Mouse (Mus musculus) retina, postnatal 1 day (tissue): ENCODE measurements around the gene Cenpn.

Experiments used
- DNase-seq: peaks from one replicate; pipeline ENCODE4 v3.0.0-alpha.2; 2012

Cenpn gene

GRCm38 (mm10) chr8:116943161-116943554 lies 21.6 kb downstream of the Cenpn start, which contains the start of gene Atmin:
Gene Atmin (plus strand): TSS chr8:116943393.
- peak; percentile 91 for DNase-seq

GRCm38 (mm10) chr8:116943555-116944384 lies 22.2 kb downstream of the Cenpn start:
- DNase-seq, result peak; percentile 34

DNA sequence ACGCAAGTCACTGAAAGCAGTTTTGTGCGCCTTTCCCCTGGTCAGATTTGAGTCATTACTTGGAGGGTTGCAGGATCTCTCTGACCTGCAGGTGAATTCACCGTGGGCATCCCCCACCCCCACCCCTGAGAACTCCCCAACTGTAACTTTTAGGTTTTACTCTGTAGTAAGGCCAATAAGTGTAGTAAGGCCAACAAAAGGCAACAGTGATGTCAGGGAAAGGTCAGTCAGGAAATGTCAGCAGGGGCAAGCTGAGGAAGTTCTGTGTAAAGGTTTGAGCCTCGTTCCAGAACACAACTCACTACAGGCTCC lies 22.8 kb downstream of the Cenpn start:
- DNase-seq, result no peak

- no peak for DNase-seq
These were observed 23.8 kb downstream of the Cenpn start for GRCm38 (mm10) chr8:116945169-116945910.

DNA sequence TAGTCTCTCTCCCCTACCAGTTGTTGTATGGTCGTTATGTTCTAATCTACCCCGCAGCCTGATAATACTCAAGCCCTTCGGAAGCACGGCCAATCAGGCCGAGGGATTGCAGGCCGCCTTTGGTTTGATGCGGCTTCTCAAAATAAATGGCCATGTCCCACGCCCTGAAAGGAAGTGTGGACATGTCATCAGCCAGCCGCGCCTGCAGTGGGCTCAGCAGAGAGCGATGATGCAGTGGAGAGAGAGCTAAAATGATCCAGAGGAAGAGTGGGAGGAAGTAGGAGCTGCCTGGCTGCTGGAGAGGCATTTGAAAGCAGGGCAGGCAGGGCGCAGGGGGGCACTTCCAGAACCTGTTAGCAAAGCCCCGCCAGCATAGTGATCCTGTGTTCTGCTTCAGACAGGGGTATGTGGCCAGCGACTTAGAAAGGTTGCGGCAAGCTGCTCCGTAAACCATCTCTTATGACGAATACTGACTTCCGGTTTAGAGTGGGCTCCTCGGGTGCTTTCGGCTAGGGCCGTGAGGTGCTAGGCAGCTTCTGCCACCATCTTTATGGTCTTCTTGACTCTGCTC lies 24.8 kb downstream of the Cenpn start:
- no peak for DNase-seq

DNA sequence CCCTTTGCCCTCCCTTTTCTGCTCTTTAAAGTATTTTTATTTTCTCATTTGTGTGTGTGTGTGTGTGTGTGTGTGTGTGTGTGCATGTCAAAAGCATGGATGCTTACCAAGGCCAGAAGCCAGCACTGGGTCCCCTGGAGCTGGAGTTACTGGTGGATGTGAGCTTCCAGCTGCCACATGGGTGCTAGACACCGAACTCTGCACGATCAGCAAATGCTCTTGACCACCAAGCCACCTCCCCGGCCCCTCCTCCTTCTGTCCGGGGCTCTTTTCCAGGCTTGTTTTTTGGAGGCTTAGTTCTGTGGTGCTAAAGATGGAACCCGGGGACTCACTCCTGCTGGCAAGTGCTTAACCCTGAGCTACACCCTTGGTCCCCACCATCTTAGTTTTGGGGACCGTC lies 25.3 kb downstream of the Cenpn start:
- no peak for DNase-seq

DNA sequence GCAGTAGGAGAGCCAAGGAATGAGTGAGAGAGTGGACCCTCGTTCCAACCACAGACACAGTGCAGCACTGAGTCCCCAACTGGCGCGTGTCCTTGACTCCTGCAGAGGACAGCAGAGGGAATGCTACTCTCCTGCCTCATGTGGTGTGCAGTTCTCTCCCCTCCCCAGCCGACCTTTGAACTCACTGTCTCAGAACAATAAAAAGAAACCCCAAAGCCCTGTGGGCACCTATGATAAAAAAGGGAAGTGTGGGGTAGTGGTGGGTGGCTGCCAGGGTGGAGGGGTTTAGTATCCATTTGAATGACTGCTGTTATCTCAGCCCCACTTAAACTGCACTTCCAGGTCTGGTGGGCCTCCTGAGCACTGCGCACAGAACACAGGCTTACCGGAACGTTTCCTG lies 26.1 kb downstream of the Cenpn start:
- DNase-seq, result no peak

DNA sequence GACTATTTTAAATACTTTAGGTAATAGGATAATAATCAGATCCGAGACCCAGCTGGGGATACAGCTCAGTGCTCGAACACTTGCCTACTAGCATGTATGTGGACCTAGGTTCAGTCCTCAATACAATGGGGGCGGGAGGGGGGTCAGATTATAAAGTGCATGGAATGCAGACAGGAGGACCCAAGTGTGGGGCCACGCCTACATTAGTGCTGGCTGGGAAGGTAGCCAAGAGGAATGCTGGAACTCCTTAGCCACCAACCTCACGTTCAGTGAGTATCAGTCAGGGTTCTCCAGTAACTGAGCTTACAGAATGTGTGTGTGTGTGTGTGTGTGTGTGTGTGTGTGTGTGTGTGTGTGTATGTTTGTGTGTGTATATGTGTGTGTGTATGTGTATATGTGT lies 29.8 kb downstream of the Cenpn start:
- DNase-seq, result no peak

DNA sequence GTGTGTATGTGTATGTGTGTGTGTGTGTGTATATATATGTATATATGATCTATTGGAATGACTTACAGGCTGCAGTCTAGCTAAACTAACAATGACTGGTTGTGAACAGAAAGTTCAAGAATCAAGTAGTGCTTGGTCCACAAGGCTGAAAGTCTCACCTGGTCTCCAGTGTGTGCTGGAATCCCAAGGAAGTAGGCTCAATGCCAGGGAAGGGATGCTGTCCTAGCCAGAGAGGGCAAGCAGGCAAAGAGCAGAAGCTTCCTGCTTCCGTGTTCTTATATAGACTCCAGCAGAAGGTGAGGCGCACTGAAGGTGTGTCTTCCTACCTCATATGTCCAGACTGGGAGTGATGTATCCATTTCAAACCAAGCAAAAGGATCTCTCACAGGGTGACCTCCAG lies 30.2 kb downstream of the Cenpn start:
- DNase-seq, result no peak

GRCm38 (mm10) chr8:116952428-116952827 lies 30.9 kb downstream of the Cenpn start:
- no peak for DNase-seq

- no peak for DNase-seq
These were observed 32.9 kb downstream of the Cenpn start for GRCm38 (mm10) chr8:116954415-116954814.

GRCm38 (mm10) chr8:116969531-116969930 lies 48.0 kb downstream of the Cenpn start:
- no peak for DNase-seq

DNA sequence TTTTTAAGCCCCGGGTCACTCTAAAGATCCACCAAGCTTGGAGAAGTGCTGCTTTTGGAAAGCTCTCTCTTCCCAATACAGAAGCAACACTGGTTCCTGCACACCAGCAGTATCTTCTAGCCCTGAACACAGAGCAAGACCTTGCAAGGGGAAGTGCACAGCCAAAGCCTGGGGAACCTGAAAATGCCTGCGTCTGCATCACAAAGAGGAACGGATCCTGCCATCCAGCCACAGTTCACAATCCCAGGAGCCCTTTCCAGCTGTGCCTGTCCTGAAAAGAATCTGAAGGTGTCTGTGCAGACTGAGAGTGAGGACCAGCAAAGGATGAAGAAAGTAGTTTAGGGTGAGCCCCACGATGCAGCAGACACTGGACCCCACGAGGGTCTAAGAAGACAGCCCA lies 53.5 kb downstream of the Cenpn start:
- no peak for DNase-seq

DNA sequence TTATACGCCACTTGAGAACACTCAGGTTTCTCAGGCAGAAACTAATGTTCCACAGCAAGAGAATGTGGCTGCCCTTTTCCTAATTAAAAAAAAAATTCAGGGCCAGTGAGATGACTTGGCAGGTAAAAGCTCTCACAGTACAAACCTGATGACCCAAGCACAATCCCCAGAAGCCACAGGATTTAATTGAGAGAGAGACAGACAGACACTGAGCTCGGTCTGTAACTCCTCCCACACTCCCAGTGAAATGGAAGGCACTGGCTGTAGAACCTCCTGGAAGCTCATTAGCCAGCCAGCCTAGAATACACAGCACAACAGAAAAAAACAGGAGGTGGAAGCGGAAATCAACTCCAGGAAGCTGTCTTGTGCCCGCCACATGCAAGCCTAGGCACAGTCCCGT lies 54.1 kb downstream of the Cenpn start:
- peak; percentile 36 for DNase-seq

- DNase-seq, result no peak
These were observed 56.5 kb downstream of the Cenpn start for GRCm38 (mm10) chr8:116978052-116978451.

- DNase-seq, result peak; percentile 99
These were observed 57.2 kb downstream of the Cenpn start, which contains the start of gene 1700030J22Rik for GRCm38 (mm10) chr8:116978631-116979256. Gene 1700030J22Rik (minus strand): TSS chr8:116978959.

GRCm38 (mm10) chr8:116980117-116980516 lies 58.6 kb downstream of the Cenpn start:
- peak; percentile 86 for DNase-seq

DNA sequence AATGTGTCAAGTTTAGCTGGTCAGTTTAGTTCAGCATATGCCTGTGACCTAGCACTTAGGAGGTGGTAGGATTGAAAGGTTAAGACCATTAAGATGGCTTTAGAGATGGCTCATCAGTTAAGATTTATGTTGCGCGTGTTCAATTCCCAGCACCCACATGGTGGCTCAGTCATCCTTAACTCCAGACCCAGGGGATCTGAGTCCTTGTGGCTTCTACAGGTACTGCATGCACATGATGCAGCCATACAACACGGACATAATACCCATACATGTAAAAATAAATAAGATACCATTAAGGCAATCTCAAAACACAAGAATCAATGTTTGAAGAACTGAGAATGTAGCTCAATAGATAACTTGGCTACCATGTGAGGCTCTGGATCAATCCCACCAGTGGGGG lies 68.3 kb downstream of the Cenpn start:
- no peak for DNase-seq
